Mouse (Mus musculus) E14TG2a.4 (cell line): Measurements from ENCODE around the gene Ccdc113.

Experiments used
- H3K27me3 ChIP-seq: 2 replicates; pipeline ENCODE4 v1.6.1; 2014; ENCODE audit warnings: low read length, control low read depth; ENCODE audit not compliant: insufficient read depth
- H3K36me3 ChIP-seq: 2 replicates; pipeline ENCODE4 v1.6.1; 2014; ENCODE audit warnings: low read length, control low read depth; ENCODE audit not compliant: insufficient read depth
- H3K4me1 ChIP-seq: replicated peaks from 2 replicates; pipeline ENCODE4 v1.6.1; 2014; ENCODE audit warnings: low read depth, low read length, control low read depth
- H3K4me3 ChIP-seq: replicated peaks from 2 replicates; pipeline ENCODE4 v1.5.1; 2014; ENCODE audit warnings: mild to moderate bottlenecking, low read length
- H3K9me3 ChIP-seq: 2 replicates; pipeline ENCODE4 v1.6.1; 2014; ENCODE audit warnings: low read length, control low read depth
- CTCF ChIP-seq: conservative IDR thresholded peaks from 2 replicates; pipeline ENCODE4 v1.5.1; 2014; ENCODE audit warnings: low read length
- NANOG ChIP-seq: IDR thresholded peaks from 2 replicates; pipeline ENCODE4 v1.6.1; 2014; ENCODE audit warnings: borderline replicate concordance, low read length, mixed read lengths
- POU5F1 ChIP-seq: IDR thresholded peaks from 2 replicates; pipeline ENCODE4 v1.6.1; 2014; ENCODE audit warnings: low read length, borderline replicate concordance

Ccdc113 gene

GRCm38 (mm10) chr8:95513219-95513618 lies 20.7 kb upstream of the Ccdc113 start:
- Histone ChIP-seq H3K36me3 (no peaks in the 10 kb centered on the region), H3K4me1 (peaks cover 7% of the 10 kb centered on the region; the same call in 1 of the 2 replicates), H3K4me3 (no peak overlapping the region), H3K9me3 (peaks cover 6% of the 10 kb centered on the region; the same call in 1 of the 2 replicates), H3K27me3 (peaks cover 6% of the 10 kb centered on the region; the same call in 1 of the 2 replicates)
- TF ChIP-seq NANOG, result no peak
- no peak for TF ChIP-seq POU5F1
- no peak for TF ChIP-seq CTCF

- peaks cover 7% of the 10 kb centered on the region; the same call in 1 of the 2 replicates for H3K9me3 ChIP-seq
- H3K36me3 ChIP-seq, result no peaks in the 10 kb centered on the region
- TF ChIP-seq CTCF (no peak), NANOG (no peak), POU5F1 (no peak)
- peaks cover 7% of the 10 kb centered on the region; the same call in 1 of the 2 replicates for H3K4me1 ChIP-seq
- no peak overlapping the region for H3K4me3 ChIP-seq
- no peaks in the 10 kb centered on the region for H3K27me3 ChIP-seq
Measured at GRCm38 (mm10) chr8:95516928-95517327, 17.0 kb upstream of the Ccdc113 start.

- no peaks in the 10 kb centered on the region for H3K36me3 ChIP-seq
- no peaks in the 10 kb centered on the region for H3K27me3 ChIP-seq
- peaks cover 28% of the 10 kb centered on the region for H3K4me1 ChIP-seq
- no peaks in the 10 kb centered on the region for H3K9me3 ChIP-seq
- TF ChIP-seq NANOG (no peak), CTCF (no peak), POU5F1 (no peak)
- no peak overlapping the region for H3K4me3 ChIP-seq
Measured at GRCm38 (mm10) chr8:95523991-95524390, 9.9 kb upstream of the Ccdc113 start.

- Histone ChIP-seq H3K36me3 (no peaks in the 10 kb centered on the region), H3K4me3 (peak overlapping the region; percentile 58), H3K9me3 (no peaks in the 10 kb centered on the region), H3K4me1 (peaks cover 66% of the 10 kb centered on the region), H3K27me3 (no peaks in the 10 kb centered on the region)
- TF ChIP-seq NANOG, result peak; percentile 44; the same call in 1 of the 2 replicates
- no peak for TF ChIP-seq POU5F1
Measured at GRCm38 (mm10) chr8:95528194-95528593, 5.7 kb upstream of the Ccdc113 start.

GRCm38 (mm10) chr8:95528750-95529310 lies 5.1 kb upstream of the Ccdc113 start:
- Histone ChIP-seq H3K4me1 (peaks cover 70% of the 10 kb centered on the region), H3K9me3 (no peaks in the 10 kb centered on the region), H3K36me3 (no peaks in the 10 kb centered on the region), H3K4me3 (peak overlapping the region; percentile 58), H3K27me3 (no peaks in the 10 kb centered on the region)
- TF ChIP-seq POU5F1, result no peak
- peak; percentile 17; the same call in 1 of the 2 replicates for TF ChIP-seq CTCF

GRCm38 (mm10) chr8:95532206-95532605 lies 1.7 kb upstream of the Ccdc113 start:
- H3K9me3 ChIP-seq, result no peaks in the 10 kb centered on the region
- H3K4me3 ChIP-seq, result no peak overlapping the region
- TF ChIP-seq NANOG (no peak; the same call in 1 of the 2 replicates), POU5F1 (no peak), CTCF (no peak)
- H3K27me3 ChIP-seq, result peaks cover 6% of the 10 kb centered on the region; the same call in 1 of the 2 replicates
- no peaks in the 10 kb centered on the region for H3K36me3 ChIP-seq
- peaks cover 66% of the 10 kb centered on the region for H3K4me1 ChIP-seq

GRCm38 (mm10) chr8:95539487-95539886 lies 5.6 kb downstream of the Ccdc113 start:
- no peaks in the 10 kb centered on the region for H3K36me3 ChIP-seq
- no peak overlapping the region for H3K4me3 ChIP-seq
- H3K9me3 ChIP-seq, result no peaks in the 10 kb centered on the region
- H3K27me3 ChIP-seq, result peaks cover 21% of the 10 kb centered on the region
- peaks cover 17% of the 10 kb centered on the region for H3K4me1 ChIP-seq
- TF ChIP-seq CTCF (no peak), POU5F1 (no peak), NANOG (no peak)

GRCm38 (mm10) chr8:95542191-95542590 lies 8.3 kb downstream of the Ccdc113 start:
- Histone ChIP-seq H3K36me3 (no peaks in the 10 kb centered on the region), H3K27me3 (peaks cover 15% of the 10 kb centered on the region), H3K4me1 (peaks cover 35% of the 10 kb centered on the region), H3K4me3 (no peak overlapping the region), H3K9me3 (no peaks in the 10 kb centered on the region)
- TF ChIP-seq NANOG (no peak), CTCF (no peak), POU5F1 (no peak)

- H3K36me3 ChIP-seq, result no peaks in the 10 kb centered on the region
- H3K4me3 ChIP-seq, result no peak overlapping the region
- TF ChIP-seq CTCF (no peak), NANOG (no peak), POU5F1 (no peak)
- H3K27me3 ChIP-seq, result peaks cover 15% of the 10 kb centered on the region
- H3K9me3 ChIP-seq, result no peaks in the 10 kb centered on the region
- H3K4me1 ChIP-seq, result peaks cover 44% of the 10 kb centered on the region
Measured at GRCm38 (mm10) chr8:95543065-95543464, 9.2 kb downstream of the Ccdc113 start.
